Mouse (Mus musculus) small intestine, adult 2 months (tissue): ENCODE measurements at regions not wholly inside any gene's neighbourhood (a gene's known extent, or its start where the extent isn't known, plus 50 kb on each side); places are given as distances from the start of the nearest gene placed in this dataset.

Experiments
- CTCF ChIP-seq: fragments of 200-500 bp; IDR thresholded peaks from 2 replicates; pipeline ENCODE4 v1.5.1; 2012; ENCODE audit warnings: low read depth, mild to moderate bottlenecking, control low read depth, inconsistent platforms, low read length, moderate library complexity, mixed read lengths; ENCODE audit not compliant: insufficient replicate concordance, insufficient read length; ENCODE audit errors: extremely low read depth
- POLR2A ChIP-seq: fragments of 200-500 bp; IDR thresholded peaks from 2 replicates; pipeline ENCODE4 v1.6.1; 2012; ENCODE audit warnings: low read depth, mild to moderate bottlenecking, control low read depth, inconsistent platforms, low read length, moderate library complexity

DNA sequence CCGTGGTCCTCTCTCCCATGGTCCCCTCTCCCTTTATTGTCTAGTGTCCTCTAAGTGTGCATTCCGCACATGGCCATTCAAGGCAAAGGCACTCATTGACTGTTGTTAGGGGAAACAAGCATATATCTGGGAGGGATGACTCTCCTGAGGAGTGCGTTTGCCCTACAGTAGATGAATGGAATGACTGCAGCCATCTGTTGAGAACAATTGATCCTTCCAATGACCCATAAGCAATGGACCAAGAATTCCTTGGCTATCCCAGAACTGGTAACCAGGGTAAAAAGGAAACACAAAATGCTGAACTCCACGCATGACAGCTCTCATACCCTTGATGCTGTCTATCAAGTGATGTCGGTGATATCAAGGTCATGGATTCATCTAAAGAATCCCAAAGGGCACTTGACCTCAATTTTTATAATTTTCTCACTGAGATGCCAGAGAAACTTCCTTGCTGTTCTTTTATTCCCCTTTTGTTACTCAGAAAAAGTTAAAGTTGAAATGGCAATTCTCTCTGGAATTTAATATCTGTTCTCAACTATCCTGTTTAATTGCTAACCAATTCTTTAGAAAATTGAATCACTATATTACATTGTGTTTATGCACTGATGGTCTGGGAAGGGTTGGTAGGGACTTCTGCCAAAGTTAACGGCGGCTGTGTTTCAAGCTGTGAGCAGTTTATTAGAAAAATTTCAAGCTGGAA lies 97.3 kb upstream of the Hdac4 start:
- TF ChIP-seq CTCF: no peak
- TF ChIP-seq POLR2A: no peak
